Comparison of ENCODE assay signal across 23 mouse cellular contexts in genomic region chr7:40212576-40212975, GRCm38 (mm10).
"Had no signal": no experiment of that assay in that cellular context is flagged by ENCODE, and none has a peak within 500 bp of the region (broad histone marks: within the 10 kb centered on the region; RNA-seq: fewer than 3 reads in every experiment).

No protein-coding gene starts in this region.

- H3K27ac ChIP-seq: embryonic facial prominence, embryonic 10.5 days; embryonic facial prominence, embryonic 12.5 days; embryonic facial prominence, embryonic 13.5 days; embryonic facial prominence, embryonic 15.5 days; forebrain, embryonic 10.5 days; forebrain, embryonic 12.5 days; forebrain, embryonic 13.5 days; forebrain, embryonic 15.5 days; gastrocnemius, adult 2 months had no signal

- H3K4me1 ChIP-seq: embryonic facial prominence, embryonic 10.5 days; embryonic facial prominence, embryonic 12.5 days; embryonic facial prominence, embryonic 13.5 days; embryonic facial prominence, embryonic 15.5 days; forebrain, embryonic 10.5 days; forebrain, embryonic 12.5 days; forebrain, embryonic 13.5 days; forebrain, embryonic 15.5 days had no signal

- H3K27me3 ChIP-seq: embryonic facial prominence, embryonic 12.5 days; embryonic facial prominence, embryonic 13.5 days; embryonic facial prominence, embryonic 15.5 days; forebrain, embryonic 12.5 days; forebrain, embryonic 13.5 days; forebrain, embryonic 15.5 days had no signal

- H3K9ac ChIP-seq: embryonic facial prominence, embryonic 12.5 days; embryonic facial prominence, embryonic 13.5 days; embryonic facial prominence, embryonic 15.5 days; forebrain, embryonic 12.5 days; forebrain, embryonic 13.5 days; forebrain, embryonic 15.5 days; forebrain, postnatal 0 days had no signal

- H3K36me3 ChIP-seq: embryonic facial prominence, embryonic 10.5 days; embryonic facial prominence, embryonic 12.5 days; embryonic facial prominence, embryonic 13.5 days; embryonic facial prominence, embryonic 15.5 days; forebrain, embryonic 10.5 days; forebrain, embryonic 12.5 days; forebrain, embryonic 15.5 days had no signal

- DNase-seq: cerebellum, adult 8-10 months; cerebellum, adult 9-10 months; cerebellum, adult 9-11 months; cerebellum, postnatal 10 days; cerebellum, postnatal 14 days; cerebellum, postnatal 25 days; cerebellum, postnatal 36 days; embryo, embryonic 11 days; forebrain, postnatal 0 days; gastrocnemius, adult 2 months; gastrocnemius, postnatal 10 days; gastrocnemius, postnatal 14 days; gastrocnemius, postnatal 25 days; gastrocnemius, postnatal 36 days had no signal

- H3K9me3 ChIP-seq: embryonic facial prominence, embryonic 10.5 days; embryonic facial prominence, embryonic 12.5 days; embryonic facial prominence, embryonic 13.5 days; embryonic facial prominence, embryonic 15.5 days; forebrain, embryonic 10.5 days; forebrain, embryonic 12.5 days; forebrain, embryonic 13.5 days; forebrain, embryonic 15.5 days had no signal

- H3K4me3 ChIP-seq: embryonic facial prominence, embryonic 10.5 days; embryonic facial prominence, embryonic 12.5 days; embryonic facial prominence, embryonic 13.5 days; embryonic facial prominence, embryonic 15.5 days; erythroblast, embryonic 14.5 days; forebrain, embryonic 10.5 days; forebrain, embryonic 12.5 days; forebrain, embryonic 13.5 days; forebrain, embryonic 15.5 days; gastrocnemius, adult 2 months had no signal
